Mouse (Mus musculus): ENCODE measurements at regions not wholly inside any gene's neighbourhood (a gene's known extent, or its start where the extent isn't known, plus 50 kb on each side); places are given as distances from the start of the nearest gene placed in this dataset.

DNA sequence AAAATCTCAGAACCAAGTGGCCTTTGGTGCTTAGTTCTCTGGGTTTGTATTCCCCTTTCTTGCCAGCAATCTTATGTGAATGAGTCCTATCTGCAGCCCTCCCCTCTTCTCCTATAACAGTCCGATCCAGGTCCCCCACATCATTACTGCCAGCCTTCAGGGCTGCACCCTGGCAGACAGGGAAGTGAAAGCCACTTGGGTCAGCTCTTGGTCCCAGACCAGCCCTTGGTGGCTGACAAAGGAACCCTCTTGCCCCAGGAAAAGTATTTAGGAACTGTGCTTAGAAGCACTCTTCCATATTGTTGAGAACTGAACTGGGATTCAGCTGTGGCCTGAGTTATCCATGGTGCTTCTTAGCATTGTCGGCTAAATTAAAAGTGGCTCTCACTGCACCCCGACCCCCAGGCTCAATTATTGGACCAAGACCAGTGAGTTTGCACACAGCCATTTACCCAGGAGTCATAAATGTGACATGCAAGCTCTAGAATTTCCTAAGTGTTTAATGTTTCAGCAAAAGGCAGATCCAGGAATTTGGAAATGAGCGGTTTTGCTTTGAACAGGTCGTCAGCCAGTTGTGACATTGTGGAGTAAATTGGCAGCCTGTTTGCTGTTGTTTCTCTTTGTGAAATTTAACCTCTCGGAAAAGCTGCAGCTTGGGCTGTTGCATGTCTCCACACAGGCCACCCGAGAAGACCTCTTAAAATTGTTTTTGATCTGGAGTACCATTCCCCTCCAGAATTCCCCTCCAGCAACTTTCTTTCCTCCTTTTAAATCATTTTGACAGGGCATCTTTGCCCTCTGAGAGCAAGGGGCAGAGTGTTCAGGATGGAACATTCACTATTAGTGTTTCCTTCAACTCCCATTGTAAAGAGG, 58.5 kb upstream of the Rnd3 start:
- H3K4me3 ChIP-seq = no peak overlapping the region
- no peak for ATAC-seq (ENCODE audit: low FRiP score, low read depth)
- no peaks in the 10 kb centered on the region for H3K4me1 ChIP-seq (replicated peaks)
- no peaks in the 10 kb centered on the region for H3K27me3 ChIP-seq
- H3K4me2 ChIP-seq = no peak overlapping the region
- no peaks in the 10 kb centered on the region for H3K36me3 ChIP-seq
- WGBS = 83% methylated on average over 7 of the region's 7 CpGs
- H3K27ac ChIP-seq (replicated peaks) = no peak overlapping the region
- H3K9me3 ChIP-seq = no peaks in the 10 kb centered on the region
- H3K9ac ChIP-seq = no peak overlapping the region

DNA sequence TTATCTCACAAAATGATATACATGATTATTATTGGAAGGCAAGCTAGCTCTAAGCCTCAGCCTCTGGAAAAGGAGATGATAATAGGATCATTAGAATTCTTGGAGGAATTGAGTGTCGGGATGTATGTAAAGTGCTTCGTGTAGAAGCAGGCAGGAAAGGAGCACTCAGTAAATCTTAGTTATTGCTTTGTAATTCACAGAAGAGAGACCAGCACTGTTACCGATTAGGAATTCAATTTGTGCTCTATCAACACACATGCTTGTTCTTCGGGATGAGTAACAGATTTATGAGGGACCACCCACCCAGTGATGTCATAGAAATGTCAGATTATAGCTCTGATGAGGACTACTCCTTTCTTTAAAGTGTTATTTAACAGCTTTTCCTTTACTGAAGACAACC, 57.4 kb upstream of the Rnd3 start:
- H3K27ac ChIP-seq (replicated peaks) = no peak overlapping the region
- H3K36me3 ChIP-seq = no peaks in the 10 kb centered on the region
- H3K27me3 ChIP-seq = no peaks in the 10 kb centered on the region
- ATAC-seq (ENCODE audit: low FRiP score, low read depth) = no peak
- no peak overlapping the region for H3K4me2 ChIP-seq
- H3K9ac ChIP-seq = no peak overlapping the region
- H3K9me3 ChIP-seq = no peaks in the 10 kb centered on the region
- no peak overlapping the region for H3K4me3 ChIP-seq
- no peaks in the 10 kb centered on the region for H3K4me1 ChIP-seq (replicated peaks)
- 46% methylated on average over 4 of the region's 4 CpGs for WGBS

All from hindbrain, embryonic 15.5 days (tissue).